Mouse (Mus musculus): Measurements from ENCODE around the gene Rabl2. TPM values are rescaled to one million over a fixed set of nuclear protein-coding genes. Genes with fewer than 3 reads are reported as not detected.

Rabl2 gene
- total and polyA plus RNA-seq, 3 experiments = 2.7 to 5.8 (median 2.9) TPM

- Histone ChIP-seq H3K9ac (ENCODE audit: insufficient read depth, low read depth) (no peak overlapping the region), H3K79me2 (replicated peaks; ENCODE audit: control insufficient read depth, extremely low read depth, insufficient read depth, poor library complexity, severe bottlenecking) (no peaks in the 10 kb centered on the region), H3K4me2 (ENCODE audit: insufficient read depth, low read depth, poor library complexity, severe bottlenecking) (no peak overlapping the region), H3K4me1 (ENCODE audit: control insufficient read depth in 1 of 2, insufficient read depth in 2 of 2) (no peaks in the 10 kb centered on the region), H3K36me3 (replicated peaks in 1 of 2; ENCODE audit: control insufficient read depth in 1 of 2, insufficient read depth in 1 of 2, low read length in 1 of 2) (no peaks in the 10 kb centered on the region), H3K4me3 (replicated peaks in 1 of 3; ENCODE audit: low read depth in 2 of 3, low read length in 2 of 3, poor library complexity in 1 of 3) (no peak overlapping the region), H3K9me3 (replicated peaks; ENCODE audit: low read length) (no peaks in the 10 kb centered on the region), H3K27me3 (replicated peaks) (peaks cover 31% of the 10 kb centered on the region), H3K27ac (ENCODE audit: insufficient read depth, low read depth) (no peak overlapping the region)
- dilution Hi-C loops (cut with MboI; ENCODE audit: extremely low pct_ligation_motif_present, extremely low pct_unique_long_range_greater_than_20kb, low sequenced_read_pairs) (no loop called here), in situ Hi-C loops (cut with MboI; ENCODE audit: low pct_ligation_motif_present, low pct_unique_long_range_greater_than_20kb, low sequenced_read_pairs) (loop anchor here (25.0 kb wide), 1 partner anchor 606 kb away; the partner anchor contains the start of gene Alg10b)
- DNase-seq (ENCODE audit: extremely low read depth) = no peak
- no peak for TF ChIP-seq TBP (conservative IDR thresholded peaks at IDR 0.05; ENCODE audit: low read depth, low read length)
- peak; percentile 36 for TF ChIP-seq RAD21 (IDR thresholded peaks at IDR 0.05; ENCODE audit: low read depth, low read length)
- TF ChIP-seq MAFK (IDR thresholded peaks at IDR 0.05; ENCODE audit: insufficient replicate concordance, low read length) = no peak
- no peak for TF ChIP-seq USF1 (IDR thresholded peaks at IDR 0.05; ENCODE audit: low read depth, low read length)
- TF ChIP-seq CTCF (conservative IDR thresholded peaks at IDR 0.05 in 1 of 2, IDR thresholded peaks at IDR 0.05 in 1 of 2; ENCODE audit: low read depth in 2 of 2, low read length in 2 of 2) = peak in 1 of 2 experiments; percentile 36; a peak in 1 of 4 replicates
- no peak for TF ChIP-seq GABPA (IDR thresholded peaks at IDR 0.05; ENCODE audit: insufficient replicate concordance, low read depth, low read length)
- TF ChIP-seq ZC3H11A (IDR thresholded peaks at IDR 0.05; ENCODE audit: low read depth, low read length) = no peak
- no peak for TF ChIP-seq MEF2A (IDR thresholded peaks at IDR 0.05; ENCODE audit: borderline replicate concordance, low read depth, low read length)
Observed at GRCm38 (mm10) chr15:89605822-89606570, 14.3 kb upstream of the Rabl2 start.

GRCm38 (mm10) chr15:89592548-89592947, 825 bp upstream of the Rabl2 start:
- H3K4me2 ChIP-seq (ENCODE audit: insufficient read depth, low read depth, poor library complexity, severe bottlenecking) = no peak overlapping the region
- in situ Hi-C loops (cut with MboI; ENCODE audit: low pct_ligation_motif_present, low pct_unique_long_range_greater_than_20kb, low sequenced_read_pairs) (no loop called here), dilution Hi-C loops (cut with MboI; ENCODE audit: extremely low pct_ligation_motif_present, extremely low pct_unique_long_range_greater_than_20kb, low sequenced_read_pairs) (no loop called here)
- H3K27me3 ChIP-seq (replicated peaks) = peaks cover 24% of the 10 kb centered on the region
- H3K79me2 ChIP-seq (replicated peaks; ENCODE audit: control insufficient read depth, extremely low read depth, insufficient read depth, poor library complexity, severe bottlenecking) = no peaks in the 10 kb centered on the region
- no peak for TF ChIP-seq CHD1 (IDR thresholded peaks at IDR 0.05; ENCODE audit: low read depth, low read length)
- TF ChIP-seq HCFC1 (IDR thresholded peaks at IDR 0.05; ENCODE audit: low read depth, low read length) = no peak
- no peak for TF ChIP-seq JUN (IDR thresholded peaks at IDR 0.05; ENCODE audit: insufficient read depth, low read depth, low read length)
- TF ChIP-seq RCOR1 (conservative IDR thresholded peaks at IDR 0.05; ENCODE audit: low read depth, low read length) = no peak
- TF ChIP-seq NRF1 (IDR thresholded peaks at IDR 0.05; ENCODE audit: low read depth, low read length) = no peak
- TF ChIP-seq MAZ (IDR thresholded peaks at IDR 0.05; ENCODE audit: low read depth, low read length) = no peak
- no peak for TF ChIP-seq MYC (IDR thresholded peaks at IDR 0.05; ENCODE audit: low read depth, low read length)
- no peak for TF ChIP-seq ELF1 (IDR thresholded peaks at IDR 0.05; ENCODE audit: low read depth, low read length)
- TF ChIP-seq USF1 (IDR thresholded peaks at IDR 0.05; ENCODE audit: low read depth, low read length) = no peak
- no peak for TF ChIP-seq UBTF (IDR thresholded peaks at IDR 0.05; ENCODE audit: low read depth, low read length)
- no peak for TF ChIP-seq RAD21 (IDR thresholded peaks at IDR 0.05; ENCODE audit: low read depth, low read length)
- H3K9ac ChIP-seq (ENCODE audit: insufficient read depth, low read depth) = no peak overlapping the region; the same call in 1 of the 2 replicates
- no peak overlapping the region for H3K27ac ChIP-seq (ENCODE audit: insufficient read depth, low read depth)
- H3K4me3 ChIP-seq (replicated peaks in 1 of 3; ENCODE audit: low read depth in 2 of 3, low read length in 2 of 3, poor library complexity in 1 of 3) = no peak overlapping the region
- no peaks in the 10 kb centered on the region; a peak in 1 of 4 replicates for H3K4me1 ChIP-seq (ENCODE audit: control insufficient read depth in 1 of 2, insufficient read depth in 2 of 2)
- no peaks in the 10 kb centered on the region for H3K36me3 ChIP-seq (replicated peaks in 1 of 2; ENCODE audit: control insufficient read depth in 1 of 2, insufficient read depth in 1 of 2, low read length in 1 of 2)
- no peak for DNase-seq (ENCODE audit: extremely low read depth)
- H3K9me3 ChIP-seq (replicated peaks; ENCODE audit: low read length) = no peaks in the 10 kb centered on the region

Data from CH12.LX (cell line).